Mouse (Mus musculus) spleen, postnatal 10 days (tissue): Measurements from ENCODE around the gene Trpc5.

ENCODE experiments used
- DNase-seq, 2 experiments: peaks; one replicate each; pipeline ENCODE4 v3.0.0; 2021 to 2022; ENCODE audit warnings: low spot score in 2 of 2

The Trpc5 gene

GRCm38 (mm10) chrX:144335332-144336015 lies 352.5 kb downstream of the Trpc5 start:
- no peak for DNase-seq
